Mouse (Mus musculus): ENCODE measurements around the gene Shisa8. TPM values are rescaled to one million over a fixed set of nuclear protein-coding genes. Genes with fewer than 3 reads are reported as not detected.
"Not testable (repeated sequence)": the region's sequence is repeated elsewhere in the genome, so short reads cannot be mapped to it uniquely, and the experiment has no call there.

The Shisa8 gene
- polyA plus RNA-seq (2015; fragmentation: Nextera tagmentation; extraction: Ambion mirVana), result 0.15 and 0.32 TPM in 2 replicates

- no peak for ATAC-seq (replicated peaks; ENCODE audit: extremely low read depth, insufficient read depth, low FRiP score)
- peaks cover 17% of the 10 kb centered on the region for H3K4me1 ChIP-seq (ENCODE audit: control insufficient read depth, insufficient read depth, low read length)
- H3K4me3 ChIP-seq (ENCODE audit: low read length), result peak within 1 kb of the TSS; percentile 47
- no peaks in the 10 kb centered on the region for H3K9me3 ChIP-seq (replicated peaks; ENCODE audit: control insufficient read depth, low read length)
- H3K36me3 ChIP-seq (ENCODE audit: control insufficient read depth, insufficient read depth), result no peaks in the 10 kb centered on the region
- 1% methylated on average over 30 of the region's 34 CpGs for WGBS
- peaks cover 89% of the 10 kb centered on the region for H3K27me3 ChIP-seq (ENCODE audit: control insufficient read depth, insufficient read depth, low read length)
- peak within 1 kb of the TSS; percentile 65 for H3K4me2 ChIP-seq (ENCODE audit: low read depth, low read length)
- peak within 1 kb of the TSS; percentile 4 for H3K9ac ChIP-seq (ENCODE audit: low read length)
- H3K27ac ChIP-seq (ENCODE audit: low read length), result no peak within 1 kb of the TSS
These were observed at the start of gene Shisa8 for GRCm38 (mm10) chr15:82212752-82213063. Gene Shisa8 (minus strand): TSS chr15:82212815.

DNA sequence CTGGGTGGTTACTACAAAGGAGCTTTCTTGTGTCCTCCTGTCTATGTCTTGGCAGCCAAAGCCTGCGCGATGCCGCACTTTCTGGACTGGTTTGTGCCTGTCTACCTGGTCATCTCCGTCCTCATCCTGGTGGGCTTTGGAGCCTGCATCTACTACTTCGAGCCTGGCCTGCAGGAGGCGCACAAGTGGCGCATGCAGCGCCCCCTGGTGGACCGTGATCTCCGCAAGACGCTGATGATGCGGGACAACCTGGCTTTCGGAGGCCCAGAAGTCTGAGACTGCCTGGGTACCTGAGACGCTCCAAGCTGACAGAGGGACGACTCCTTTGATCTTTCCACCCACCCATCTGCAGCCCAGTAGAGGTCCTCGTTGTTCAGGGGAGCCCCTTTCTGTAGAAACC is 46.9 kb upstream of the Shisa8 start:
- Histone ChIP-seq H3K9me3 (replicated peaks; ENCODE audit: control insufficient read depth, low read length) (no peaks in the 10 kb centered on the region), H3K4me1 (ENCODE audit: control insufficient read depth, insufficient read depth, low read length) (peaks cover 12% of the 10 kb centered on the region), H3K36me3 (ENCODE audit: control insufficient read depth, insufficient read depth) (no peaks in the 10 kb centered on the region), H3K4me2 (ENCODE audit: low read depth, low read length) (no peak overlapping the region), H3K27me3 (ENCODE audit: control insufficient read depth, insufficient read depth, low read length) (no peaks in the 10 kb centered on the region), H3K27ac (ENCODE audit: low read length) (no peak overlapping the region), H3K9ac (ENCODE audit: low read length) (no peak overlapping the region), H3K4me3 (ENCODE audit: low read length) (no peak overlapping the region)
- ATAC-seq (replicated peaks; ENCODE audit: extremely low read depth, insufficient read depth, low FRiP score), result 0 out of 2 replicates have a peak, but pooled peaks have one; percentile 14
- 13% methylated on average over 16 of the region's 16 CpGs for WGBS

GRCm38 (mm10) chr15:82255944-82256383 is 43.3 kb upstream of the Shisa8 start:
- Histone ChIP-seq H3K4me1 (ENCODE audit: control insufficient read depth, insufficient read depth, low read length) (no peaks in the 10 kb centered on the region), H3K9me3 (replicated peaks; ENCODE audit: control insufficient read depth, low read length) (peaks cover 4% of the 10 kb centered on the region), H3K4me3 (ENCODE audit: low read length) (no peak overlapping the region), H3K36me3 (ENCODE audit: control insufficient read depth, insufficient read depth) (no peaks in the 10 kb centered on the region), H3K9ac (ENCODE audit: low read length) (no peak overlapping the region), H3K4me2 (ENCODE audit: low read depth, low read length) (no peak overlapping the region), H3K27ac (ENCODE audit: low read length) (no peak overlapping the region), H3K27me3 (ENCODE audit: control insufficient read depth, insufficient read depth, low read length) (no peaks in the 10 kb centered on the region)
- 20% methylated on average over 10 of the region's 10 CpGs for WGBS
- ATAC-seq (replicated peaks; ENCODE audit: extremely low read depth, insufficient read depth, low FRiP score), result no peak

GRCm38 (mm10) chr15:82255248-82255647 is 42.6 kb upstream of the Shisa8 start:
- H3K27ac ChIP-seq (ENCODE audit: low read length), result no peak overlapping the region
- no peak overlapping the region for H3K4me3 ChIP-seq (ENCODE audit: low read length)
- H3K36me3 ChIP-seq (ENCODE audit: control insufficient read depth, insufficient read depth), result no peaks in the 10 kb centered on the region
- no peaks in the 10 kb centered on the region for H3K27me3 ChIP-seq (ENCODE audit: control insufficient read depth, insufficient read depth, low read length)
- peaks cover 4% of the 10 kb centered on the region for H3K9me3 ChIP-seq (replicated peaks; ENCODE audit: control insufficient read depth, low read length)
- no peak for ATAC-seq (replicated peaks; ENCODE audit: extremely low read depth, insufficient read depth, low FRiP score)
- H3K9ac ChIP-seq (ENCODE audit: low read length), result no peak overlapping the region
- no peaks in the 10 kb centered on the region for H3K4me1 ChIP-seq (ENCODE audit: control insufficient read depth, insufficient read depth, low read length)
- WGBS, result 60% methylated on average over 4 of the region's 4 CpGs
- H3K4me2 ChIP-seq (ENCODE audit: low read depth, low read length), result no peak overlapping the region

GRCm38 (mm10) chr15:82252097-82252496 is 39.5 kb upstream of the Shisa8 start, which contains the start of gene 1500009C09Rik:
Gene 1500009C09Rik (plus strand): TSS chr15:82252397.
- Histone ChIP-seq H3K4me3 (ENCODE audit: low read length) (no peak within 1 kb of the TSS), H3K27ac (ENCODE audit: low read length) (no peak within 1 kb of the TSS), H3K9ac (ENCODE audit: low read length) (no peak within 1 kb of the TSS), H3K9me3 (replicated peaks; ENCODE audit: control insufficient read depth, low read length) (peaks cover 4% of the 10 kb centered on the region), H3K36me3 (ENCODE audit: control insufficient read depth, insufficient read depth) (no peaks in the 10 kb centered on the region), H3K4me2 (ENCODE audit: low read depth, low read length) (no peak within 1 kb of the TSS), H3K27me3 (ENCODE audit: control insufficient read depth, insufficient read depth, low read length) (no peaks in the 10 kb centered on the region), H3K4me1 (ENCODE audit: control insufficient read depth, insufficient read depth, low read length) (no peaks in the 10 kb centered on the region)
- 76% methylated on average over 6 of the region's 6 CpGs for WGBS
- ATAC-seq (replicated peaks; ENCODE audit: extremely low read depth, insufficient read depth, low FRiP score), result no peak

- H3K4me2 ChIP-seq (ENCODE audit: low read depth, low read length), result no peak overlapping the region
- H3K4me1 ChIP-seq (ENCODE audit: control insufficient read depth, insufficient read depth, low read length), result no peaks in the 10 kb centered on the region
- H3K9ac ChIP-seq (ENCODE audit: low read length), result no peak overlapping the region
- H3K27ac ChIP-seq (ENCODE audit: low read length), result no peak overlapping the region
- H3K27me3 ChIP-seq (ENCODE audit: control insufficient read depth, insufficient read depth, low read length), result no peaks in the 10 kb centered on the region
- peaks cover 4% of the 10 kb centered on the region for H3K9me3 ChIP-seq (replicated peaks; ENCODE audit: control insufficient read depth, low read length)
- H3K36me3 ChIP-seq (ENCODE audit: control insufficient read depth, insufficient read depth), result no peaks in the 10 kb centered on the region
- WGBS, result 92% methylated on average over 3 of the region's 3 CpGs
- ATAC-seq (replicated peaks; ENCODE audit: extremely low read depth, insufficient read depth, low FRiP score), result no peak
- H3K4me3 ChIP-seq (ENCODE audit: low read length), result no peak overlapping the region
These were observed 39.0 kb upstream of the Shisa8 start for GRCm38 (mm10) chr15:82251579-82251978.

- 67% methylated on average over 3 of the region's 3 CpGs for WGBS
- no peak overlapping the region for H3K27ac ChIP-seq (ENCODE audit: low read length)
These were observed 34.6 kb upstream of the Shisa8 start for GRCm38 (mm10) chr15:82247131-82247776.

DNA sequence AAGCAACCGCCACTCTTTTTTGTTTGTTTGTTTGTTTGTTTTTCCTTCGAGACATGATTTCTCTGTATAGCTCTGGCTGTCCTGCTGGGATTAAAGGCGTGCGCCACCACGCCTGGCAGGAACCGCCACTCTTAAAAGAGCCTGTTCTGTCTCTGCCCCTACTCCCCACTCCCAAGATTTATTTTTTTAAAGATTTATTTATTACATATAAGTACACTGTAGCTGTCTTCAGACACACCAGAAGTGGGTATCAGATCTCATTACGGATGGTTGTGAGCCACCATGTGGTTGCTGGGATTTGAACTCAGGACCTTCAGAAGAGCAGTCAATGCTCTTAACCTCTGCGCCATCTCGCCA is 32.2 kb upstream of the Shisa8 start:
- H3K9ac ChIP-seq (ENCODE audit: low read length), result peak overlapping the region; percentile 82
- 22% methylated on average over 9 of the region's 9 CpGs for whole genome bisulfite sequencing
- H3K36me3 ChIP-seq (ENCODE audit: control insufficient read depth, insufficient read depth); ATAC-seq (replicated peaks; ENCODE audit: extremely low read depth, insufficient read depth, low FRiP score); H3K27me3 ChIP-seq (ENCODE audit: control insufficient read depth, insufficient read depth, low read length); H3K4me1 ChIP-seq (ENCODE audit: control insufficient read depth, insufficient read depth, low read length); H3K9me3 ChIP-seq (replicated peaks; ENCODE audit: control insufficient read depth, low read length): not testable (repeated sequence)
- peak overlapping the region; percentile 94 for H3K4me3 ChIP-seq (ENCODE audit: low read length)
- peak overlapping the region; percentile 97 for H3K4me2 ChIP-seq (ENCODE audit: low read depth, low read length)
- H3K27ac ChIP-seq (ENCODE audit: low read length), result peak overlapping the region; percentile 82; the same call in 1 of the 2 replicates

More at GRCm38 (mm10) chr15:82247131-82247776, 34.6 kb upstream of the Shisa8 start:
- H3K4me3 ChIP-seq (ENCODE audit: low read length), result no peak overlapping the region
- H3K9me3 ChIP-seq (replicated peaks; ENCODE audit: control insufficient read depth, low read length), result peaks cover 4% of the 10 kb centered on the region
- no peak overlapping the region for H3K9ac ChIP-seq (ENCODE audit: low read length)
- ATAC-seq (replicated peaks; ENCODE audit: extremely low read depth, insufficient read depth, low FRiP score), result no peak
- H3K4me2 ChIP-seq (ENCODE audit: low read depth, low read length), result no peak overlapping the region
- H3K4me1 ChIP-seq (ENCODE audit: control insufficient read depth, insufficient read depth, low read length), result peaks cover 7% of the 10 kb centered on the region
- no peaks in the 10 kb centered on the region for H3K27me3 ChIP-seq (ENCODE audit: control insufficient read depth, insufficient read depth, low read length)
- H3K36me3 ChIP-seq (ENCODE audit: control insufficient read depth, insufficient read depth), result no peaks in the 10 kb centered on the region

- Histone ChIP-seq H3K27me3 (ENCODE audit: control insufficient read depth, insufficient read depth, low read length) (no peaks in the 10 kb centered on the region), H3K9me3 (replicated peaks; ENCODE audit: control insufficient read depth, low read length) (no peaks in the 10 kb centered on the region), H3K4me1 (ENCODE audit: control insufficient read depth, insufficient read depth, low read length) (peaks cover 7% of the 10 kb centered on the region), H3K36me3 (ENCODE audit: control insufficient read depth, insufficient read depth) (no peaks in the 10 kb centered on the region), H3K4me3 (ENCODE audit: low read length) (peak within 1 kb of the TSS; percentile 94), H3K4me2 (ENCODE audit: low read depth, low read length) (peak within 1 kb of the TSS; percentile 97), H3K9ac (ENCODE audit: low read length) (peak within 1 kb of the TSS; percentile 82), H3K27ac (ENCODE audit: low read length) (peak within 1 kb of the TSS; percentile 82)
- WGBS, result under 1% methylated on average over 65 of the region's 65 CpGs
- ATAC-seq (replicated peaks; ENCODE audit: extremely low read depth, insufficient read depth, low FRiP score), result peak; percentile 96
These were observed 31.6 kb upstream of the Shisa8 start, which contains the start of gene Cenpm for GRCm38 (mm10) chr15:82244115-82244804. Gene Cenpm (minus strand): TSS chr15:82244748.

Measured in heart, embryonic 16.5 days (tissue).